Mouse (Mus musculus): ENCODE results near the gene Krt13.

Krt13 gene

DNA sequence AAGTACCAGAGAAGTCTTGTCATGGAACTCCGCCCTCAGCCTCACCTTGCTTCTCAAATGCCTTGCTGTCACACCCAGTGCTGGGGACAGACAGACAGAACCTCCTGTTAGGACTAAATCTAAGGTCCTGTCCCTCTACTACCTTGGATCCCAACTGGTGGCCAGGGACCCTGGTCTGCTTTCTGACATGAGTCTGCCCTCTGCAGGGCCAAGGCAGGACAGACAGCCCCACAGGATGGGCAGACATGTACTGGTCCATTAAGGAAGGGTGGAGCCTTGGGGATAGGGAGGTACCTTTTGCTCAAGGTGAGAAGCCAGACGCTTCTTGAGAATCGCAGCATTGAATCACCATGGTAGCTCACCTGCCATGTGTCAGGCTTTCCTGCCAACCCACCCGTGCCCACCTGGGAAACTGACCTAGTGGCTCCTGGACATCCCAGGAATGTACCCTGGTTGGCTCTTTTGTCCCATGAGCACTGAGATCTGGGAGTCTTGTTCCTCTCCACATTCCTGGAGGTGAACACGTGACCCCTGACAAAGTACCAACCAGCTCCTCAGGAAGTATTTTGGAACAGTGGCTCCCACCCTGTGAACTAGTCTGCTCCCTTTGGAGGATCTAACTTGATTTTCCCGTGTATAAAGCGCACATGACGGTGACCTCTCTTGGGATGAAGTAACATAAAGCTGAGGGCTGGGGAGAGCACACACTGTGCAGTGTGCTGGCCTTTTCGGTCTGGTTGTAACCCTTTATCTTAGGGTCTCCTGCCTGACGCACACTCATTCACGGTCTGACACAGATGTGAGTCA, 8.2 kb downstream of the Krt13 start:
- DNase-seq (ENCODE audit: low spot score in 2 of 2) = no peak

DNA sequence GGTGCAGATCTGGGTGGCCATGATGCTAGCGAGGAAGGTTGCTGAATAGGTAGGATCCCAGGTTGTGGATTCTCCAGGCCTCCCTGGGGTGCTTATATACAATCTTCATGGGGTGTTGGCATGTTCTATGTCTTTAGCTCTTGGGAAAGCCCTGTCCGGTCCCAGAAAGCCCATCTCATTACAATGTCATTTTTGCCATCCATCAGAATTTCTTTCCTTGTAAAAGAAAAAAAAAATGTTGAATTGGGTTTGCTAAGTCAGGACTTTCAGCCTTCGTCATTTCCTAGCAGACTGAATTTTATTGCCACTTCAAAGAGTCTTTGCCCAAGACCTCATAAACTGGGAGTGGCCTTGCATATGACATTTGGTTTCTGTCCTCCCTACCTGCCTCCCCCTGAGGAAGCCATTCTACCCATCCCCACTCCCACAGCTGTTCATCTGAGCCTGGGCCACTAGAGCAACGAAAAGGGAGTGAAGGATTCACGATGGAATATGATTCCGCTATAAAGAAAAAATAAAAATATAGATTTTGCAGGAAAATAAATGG, 15.7 kb downstream of the Krt13 start, which contains the start of gene Krt36:
TSS of gene Krt36 (minus strand) at position 51 of the 547 bp plus-strand sequence.
- no peak for DNase-seq (ENCODE audit: low spot score in 2 of 2)

DNA sequence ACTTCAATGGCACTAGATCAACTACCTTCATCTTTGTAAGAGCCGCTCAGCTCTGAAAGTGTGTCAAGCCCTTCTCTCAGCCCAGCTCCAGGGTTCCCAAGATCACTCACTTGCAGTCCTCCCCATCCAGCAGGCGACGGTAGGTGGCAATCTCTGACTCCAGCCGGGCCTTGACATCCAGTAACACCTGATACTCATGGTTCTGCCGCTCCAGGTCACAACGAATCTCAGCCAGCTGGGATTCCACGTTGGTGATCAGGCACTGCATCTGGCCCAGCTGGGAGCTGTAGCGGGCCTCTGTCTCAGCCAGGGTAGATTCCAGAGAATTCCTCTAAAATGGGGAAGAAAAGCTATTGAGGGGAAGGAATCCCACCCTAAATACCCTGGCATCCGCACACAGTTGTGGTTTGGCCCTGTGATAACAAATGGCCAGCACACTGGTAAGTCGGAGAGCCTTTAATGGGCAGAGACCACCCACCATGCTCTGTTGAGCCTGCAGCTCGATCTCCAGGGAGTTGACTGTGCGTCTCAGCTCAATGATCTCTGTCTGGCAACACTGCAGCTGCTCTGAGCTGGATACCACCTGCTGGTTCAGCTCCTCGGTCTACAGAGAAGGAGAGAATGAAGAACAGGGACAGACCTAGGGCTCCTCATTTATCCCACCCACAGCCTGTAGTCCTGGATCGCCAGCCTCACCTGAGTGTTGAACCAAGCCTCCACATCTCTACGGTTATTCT, 18.5 kb downstream of the Krt13 start:
- no peak for DNase-seq (ENCODE audit: low spot score in 2 of 2)

DNA sequence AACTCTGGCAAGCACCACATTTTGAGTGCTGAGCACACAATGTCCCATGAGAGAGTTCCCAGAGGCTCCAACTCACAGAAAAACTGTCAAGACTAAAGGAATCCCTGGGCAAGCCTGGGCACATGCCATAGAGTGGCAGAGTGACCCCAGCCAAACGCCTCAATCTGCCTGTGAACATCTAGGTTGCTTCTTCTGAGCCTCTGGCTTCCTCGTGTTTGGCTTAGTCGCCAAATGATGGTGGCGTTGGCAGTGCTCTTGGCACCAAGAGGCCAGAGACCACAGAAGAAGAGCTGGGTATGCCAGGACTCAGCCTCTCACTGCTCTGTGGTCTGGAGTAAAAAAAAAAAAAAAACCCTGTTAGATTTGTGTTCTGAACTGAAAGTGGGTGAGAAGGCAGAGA, 21.0 kb downstream of the Krt13 start:
- no peak for DNase-seq (ENCODE audit: low spot score in 2 of 2)

DNA sequence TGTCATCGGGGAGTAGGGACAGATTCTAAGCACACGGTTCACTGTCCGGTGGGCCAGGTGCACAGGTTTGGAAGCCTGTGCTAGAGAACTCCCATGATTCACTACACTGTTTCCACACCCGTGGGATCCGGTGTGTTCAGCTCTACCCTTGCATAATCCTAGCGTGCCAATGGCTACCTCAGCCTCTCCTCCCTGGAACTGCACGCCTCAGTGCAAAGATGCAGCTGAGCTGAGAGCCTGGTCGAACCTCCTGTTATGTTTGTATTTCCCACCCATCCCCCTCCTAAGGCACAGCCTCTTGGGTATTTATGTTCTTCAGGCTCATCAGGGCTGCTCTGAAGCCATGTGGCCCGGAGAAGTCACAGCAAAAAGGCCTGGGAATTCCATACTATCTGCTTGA, 23.5 kb downstream of the Krt13 start:
- no peak for DNase-seq (ENCODE audit: low spot score in 2 of 2)

DNA sequence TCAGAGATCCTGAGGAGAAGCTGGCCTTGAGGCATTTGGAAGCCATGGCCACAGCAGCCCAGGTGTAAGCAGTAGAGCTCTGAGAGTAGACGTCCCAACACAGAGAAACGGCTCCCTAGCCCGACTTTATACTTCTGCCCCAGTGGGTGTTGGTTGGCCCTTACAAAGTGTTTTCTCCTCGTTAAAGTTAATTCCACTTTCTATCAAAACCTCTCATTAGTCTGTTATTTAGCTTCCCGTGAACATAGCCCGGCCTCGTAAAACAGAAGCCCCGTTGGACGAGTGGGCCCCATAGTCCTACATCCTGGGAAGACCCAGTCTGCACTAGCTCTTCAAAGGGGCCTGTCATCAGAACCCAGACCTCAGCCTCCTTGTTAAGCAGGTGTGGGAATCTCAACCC, 25.2 kb downstream of the Krt13 start, which contains the start of gene Krt35:
TSS of gene Krt35 (minus strand) at position 101 of the 400 bp plus-strand sequence.
- DNase-seq (ENCODE audit: low spot score in 2 of 2) = no peak

DNA sequence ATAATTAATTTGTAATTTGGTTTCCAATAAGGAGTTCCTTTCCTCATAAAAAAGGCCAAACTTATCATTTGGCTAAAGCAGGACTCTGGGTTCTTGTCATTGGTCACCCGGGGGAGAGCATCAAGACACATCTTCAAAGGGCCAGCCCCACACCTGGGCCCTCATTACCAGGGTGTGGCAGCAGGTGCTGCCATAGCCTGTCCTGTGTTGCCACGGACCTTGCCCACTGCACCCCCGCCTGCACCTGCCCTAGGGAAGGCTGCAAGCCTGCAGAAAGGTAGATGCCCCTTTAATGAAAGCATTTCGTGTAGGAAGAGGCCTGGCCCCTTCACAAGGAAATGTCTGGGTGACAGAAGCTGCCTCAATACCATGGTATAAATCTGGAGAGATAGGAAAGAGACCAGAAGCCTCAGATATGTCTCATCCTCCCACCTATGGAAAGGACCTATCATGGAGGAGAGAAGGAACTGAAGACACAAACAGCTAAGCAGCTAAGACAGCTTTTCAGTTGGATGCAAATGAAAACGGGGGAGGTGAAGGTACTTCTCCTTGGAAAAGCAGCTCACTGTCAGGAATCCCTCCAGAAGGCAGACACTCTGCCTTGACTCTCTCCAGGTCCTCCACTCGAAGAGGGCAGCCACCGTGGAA, 32.9 kb downstream of the Krt13 start:
- no peak for DNase-seq (ENCODE audit: low spot score in 2 of 2)

DNA sequence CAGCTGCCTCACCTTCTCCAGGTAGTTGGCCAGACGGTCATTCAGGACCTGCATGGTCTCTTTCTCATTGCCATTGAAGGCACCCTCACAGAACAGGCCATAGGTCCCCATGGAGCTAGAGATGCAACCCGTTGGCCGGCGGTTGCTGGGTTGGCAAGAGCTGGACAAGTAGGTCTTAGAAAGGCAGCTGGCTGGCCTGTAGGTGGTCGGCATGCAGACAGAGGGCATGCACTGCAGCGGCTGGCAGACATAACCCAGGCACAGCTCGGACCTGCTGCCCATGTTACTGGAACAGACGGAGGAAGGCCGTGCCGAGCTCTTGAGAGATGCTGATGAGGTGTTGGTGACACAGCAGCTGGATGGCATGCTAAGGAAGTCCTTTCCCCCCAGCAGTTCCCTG, 33.5 kb downstream of the Krt13 start, which contains the start of gene Krt32:
TSS of gene Krt32 (minus strand) at position 366 of the 400 bp plus-strand sequence.
- no peak for DNase-seq (ENCODE audit: low spot score in 2 of 2)

DNA sequence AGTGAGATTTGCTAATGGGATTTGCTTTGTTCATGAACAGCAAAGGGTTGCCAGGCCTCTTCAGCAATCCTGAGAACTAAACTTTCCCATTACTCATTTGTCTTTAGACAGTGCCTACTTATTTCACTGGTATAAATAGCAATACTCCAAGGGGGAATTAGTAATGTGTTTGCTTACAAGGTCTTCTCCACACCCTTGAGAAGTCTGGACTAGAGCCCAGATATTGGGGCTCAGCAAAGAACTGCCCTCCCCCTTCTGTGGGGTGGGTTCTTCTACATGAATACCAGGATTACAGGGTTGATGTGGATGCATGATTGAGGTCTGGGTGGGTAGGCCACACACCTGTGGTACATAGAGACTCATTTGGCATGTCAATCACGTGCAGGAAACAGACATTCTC, 47.5 kb downstream of the Krt13 start:
- DNase-seq (ENCODE audit: low spot score in 2 of 2) = no peak
